Mouse (Mus musculus): ENCODE data around the gene Arid5b. TPM values are rescaled to one million over a fixed set of nuclear protein-coding genes. Genes with fewer than 3 reads are reported as not detected.

The Arid5b gene
- polyA plus RNA-seq, 1 experiment: 4.0 TPM

- no peak overlapping the region for H3K4me3 ChIP-seq (ENCODE audit: control insufficient read depth, insufficient read depth, low read length)
- WGBS: 96% methylated on average over 4 of the region's 4 CpGs
- H3K4me1 ChIP-seq (replicated peaks; ENCODE audit: control insufficient read depth, insufficient read depth, low read length): no peaks in the 10 kb centered on the region
- no peak for DNase-seq
- H3K27ac ChIP-seq (ENCODE audit: control insufficient read depth, insufficient read depth, low read length): no peak overlapping the region
- no peaks in the 10 kb centered on the region for H3K27me3 ChIP-seq (ENCODE audit: control insufficient read depth, insufficient read depth, low read length)
- H3K36me3 ChIP-seq (ENCODE audit: control insufficient read depth, insufficient read depth, low read length): no peaks in the 10 kb centered on the region
- no peak for TF ChIP-seq POLR2A (IDR thresholded peaks at IDR 0.05; ENCODE audit: control insufficient read depth, extremely low read depth, insufficient read depth, low read length, poor library complexity)
- TF ChIP-seq CTCF (IDR thresholded peaks at IDR 0.05; ENCODE audit: borderline replicate concordance, control insufficient read depth, extremely low read depth, insufficient read depth, low read length, poor library complexity): no peak
These were observed 98.4 kb downstream of the Arid5b start for GRCm38 (mm10) chr10:68180151-68180550.

DNA sequence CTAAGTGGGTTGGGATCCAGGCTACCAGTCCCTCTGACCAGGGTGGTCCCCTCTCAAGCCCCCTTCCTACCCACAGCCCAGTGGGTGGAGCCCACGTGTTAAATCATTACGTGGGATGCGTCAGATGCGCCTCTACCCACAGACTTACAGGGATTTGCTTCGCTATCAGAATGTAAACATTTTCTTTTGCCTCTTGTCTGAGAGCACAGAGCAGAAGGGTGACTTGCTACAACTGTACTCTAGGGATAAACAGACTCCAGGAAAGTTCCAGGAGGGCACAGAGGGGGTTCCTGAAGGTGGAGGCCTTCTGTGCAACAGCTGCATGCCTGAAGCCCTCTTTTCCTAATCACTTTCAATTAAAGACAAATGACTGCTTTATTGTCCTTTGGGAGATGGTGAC lies 98.8 kb downstream of the Arid5b start:
- DNase-seq: no peak
- Histone ChIP-seq H3K27me3 (ENCODE audit: control insufficient read depth, insufficient read depth, low read length) (no peaks in the 10 kb centered on the region), H3K36me3 (ENCODE audit: control insufficient read depth, insufficient read depth, low read length) (no peaks in the 10 kb centered on the region), H3K4me3 (ENCODE audit: control insufficient read depth, insufficient read depth, low read length) (no peak overlapping the region), H3K4me1 (replicated peaks; ENCODE audit: control insufficient read depth, insufficient read depth, low read length) (no peaks in the 10 kb centered on the region), H3K27ac (ENCODE audit: control insufficient read depth, insufficient read depth, low read length) (no peak overlapping the region)
- TF ChIP-seq POLR2A (IDR thresholded peaks at IDR 0.05; ENCODE audit: control insufficient read depth, extremely low read depth, insufficient read depth, low read length, poor library complexity): no peak
- no peak for TF ChIP-seq CTCF (IDR thresholded peaks at IDR 0.05; ENCODE audit: borderline replicate concordance, control insufficient read depth, extremely low read depth, insufficient read depth, low read length, poor library complexity)
- WGBS: 91% methylated on average over 5 of the region's 5 CpGs

- no peaks in the 10 kb centered on the region for H3K27me3 ChIP-seq (ENCODE audit: control insufficient read depth, insufficient read depth, low read length)
- H3K4me3 ChIP-seq (ENCODE audit: control insufficient read depth, insufficient read depth, low read length): no peak overlapping the region
- no peak overlapping the region for H3K27ac ChIP-seq (ENCODE audit: control insufficient read depth, insufficient read depth, low read length)
- no peak for DNase-seq
- H3K4me1 ChIP-seq (replicated peaks; ENCODE audit: control insufficient read depth, insufficient read depth, low read length): no peaks in the 10 kb centered on the region
- H3K36me3 ChIP-seq (ENCODE audit: control insufficient read depth, insufficient read depth, low read length): no peaks in the 10 kb centered on the region
- no peak for TF ChIP-seq POLR2A (IDR thresholded peaks at IDR 0.05; ENCODE audit: control insufficient read depth, extremely low read depth, insufficient read depth, low read length, poor library complexity)
- no peak for TF ChIP-seq CTCF (IDR thresholded peaks at IDR 0.05; ENCODE audit: borderline replicate concordance, control insufficient read depth, extremely low read depth, insufficient read depth, low read length, poor library complexity)
- WGBS: 96% methylated on average over 4 of the region's 4 CpGs
These were observed 99.2 kb downstream of the Arid5b start for GRCm38 (mm10) chr10:68179339-68179738.

DNA sequence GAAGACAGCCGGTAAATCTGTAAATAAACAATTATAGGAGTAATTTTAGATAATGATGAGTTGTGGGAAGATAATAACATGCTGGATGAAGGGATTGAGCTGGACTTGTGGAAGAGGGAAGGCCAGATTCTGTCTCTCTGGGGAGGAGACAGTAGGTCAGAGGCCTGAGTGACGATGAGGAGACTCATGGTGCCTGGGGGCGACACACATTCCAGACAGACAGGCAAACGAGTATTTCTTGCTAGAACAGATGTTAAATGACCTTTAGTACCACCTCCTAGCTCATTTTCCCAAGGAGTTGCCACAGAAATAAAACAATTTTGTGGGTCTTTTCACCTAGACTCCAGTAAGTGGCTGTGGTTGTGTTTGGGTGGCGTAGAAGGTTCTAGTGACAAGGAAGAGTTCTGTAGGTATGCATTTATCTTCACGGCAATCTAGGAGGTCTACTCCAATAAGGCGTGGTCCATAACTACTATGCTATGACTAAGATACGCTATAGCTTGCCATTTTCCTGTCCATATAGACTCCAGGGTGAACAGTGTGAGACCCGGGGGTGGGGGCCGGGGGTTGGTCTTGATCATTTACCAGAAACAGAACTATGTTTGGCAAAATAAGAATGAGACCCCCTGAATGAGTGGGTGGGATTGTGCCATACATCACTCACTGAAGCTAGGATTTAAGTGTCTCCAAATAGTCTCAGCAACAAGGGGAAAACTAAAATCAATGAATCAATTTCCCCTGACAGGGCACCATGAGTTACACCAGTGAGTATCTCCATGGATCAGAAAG lies 100.6 kb downstream of the Arid5b start:
- H3K27ac ChIP-seq (ENCODE audit: control insufficient read depth, insufficient read depth, low read length): no peak overlapping the region
- no peak overlapping the region for H3K4me3 ChIP-seq (ENCODE audit: control insufficient read depth, insufficient read depth, low read length)
- H3K4me1 ChIP-seq (replicated peaks; ENCODE audit: control insufficient read depth, insufficient read depth, low read length): no peaks in the 10 kb centered on the region
- no peaks in the 10 kb centered on the region for H3K27me3 ChIP-seq (ENCODE audit: control insufficient read depth, insufficient read depth, low read length)
- WGBS: 93% methylated on average over 10 of the region's 10 CpGs
- no peaks in the 10 kb centered on the region for H3K36me3 ChIP-seq (ENCODE audit: control insufficient read depth, insufficient read depth, low read length)
- no peak for DNase-seq
- TF ChIP-seq CTCF (IDR thresholded peaks at IDR 0.05; ENCODE audit: borderline replicate concordance, control insufficient read depth, extremely low read depth, insufficient read depth, low read length, poor library complexity) (no peak), POLR2A (IDR thresholded peaks at IDR 0.05; ENCODE audit: control insufficient read depth, extremely low read depth, insufficient read depth, low read length, poor library complexity) (no peak)

- no peak for TF ChIP-seq CTCF (IDR thresholded peaks at IDR 0.05; ENCODE audit: borderline replicate concordance, control insufficient read depth, extremely low read depth, insufficient read depth, low read length, poor library complexity)
- no peak for TF ChIP-seq POLR2A (IDR thresholded peaks at IDR 0.05; ENCODE audit: control insufficient read depth, extremely low read depth, insufficient read depth, low read length, poor library complexity)
- no peak for DNase-seq
- 96% methylated on average over 5 of the region's 5 CpGs for WGBS
- no peaks in the 10 kb centered on the region for H3K36me3 ChIP-seq (ENCODE audit: control insufficient read depth, insufficient read depth, low read length)
- H3K27me3 ChIP-seq (ENCODE audit: control insufficient read depth, insufficient read depth, low read length): no peaks in the 10 kb centered on the region
- H3K4me1 ChIP-seq (replicated peaks; ENCODE audit: control insufficient read depth, insufficient read depth, low read length): no peaks in the 10 kb centered on the region
- H3K4me3 ChIP-seq (ENCODE audit: control insufficient read depth, insufficient read depth, low read length): no peak overlapping the region
- H3K27ac ChIP-seq (ENCODE audit: control insufficient read depth, insufficient read depth, low read length): no peak overlapping the region
These were observed 102.7 kb downstream of the Arid5b start for GRCm38 (mm10) chr10:68175811-68176210.

DNA sequence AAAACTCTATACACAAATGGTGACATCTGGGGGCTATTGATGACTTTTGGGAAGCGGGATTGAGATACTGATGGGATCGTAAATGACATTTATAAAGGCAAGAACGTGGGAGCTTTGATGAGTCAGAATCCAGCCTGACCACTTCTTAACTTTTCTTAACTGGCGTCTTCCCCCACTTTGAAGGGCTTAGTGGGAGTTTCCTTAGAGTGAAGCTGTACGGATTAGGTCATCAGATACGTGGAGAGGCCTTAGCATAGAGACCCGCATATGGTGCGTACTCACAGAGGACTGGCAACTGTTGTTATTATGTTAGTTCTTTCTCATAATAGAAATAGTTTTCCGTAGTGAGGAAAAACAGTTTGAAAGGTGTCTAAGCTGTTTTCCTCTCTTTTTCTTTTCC lies 104.9 kb downstream of the Arid5b start:
- Histone ChIP-seq H3K27ac (ENCODE audit: control insufficient read depth, insufficient read depth, low read length) (no peak overlapping the region), H3K27me3 (ENCODE audit: control insufficient read depth, insufficient read depth, low read length) (no peaks in the 10 kb centered on the region), H3K36me3 (ENCODE audit: control insufficient read depth, insufficient read depth, low read length) (no peaks in the 10 kb centered on the region), H3K4me1 (replicated peaks; ENCODE audit: control insufficient read depth, insufficient read depth, low read length) (no peaks in the 10 kb centered on the region), H3K4me3 (ENCODE audit: control insufficient read depth, insufficient read depth, low read length) (no peak overlapping the region)
- DNase-seq: no peak
- TF ChIP-seq CTCF (IDR thresholded peaks at IDR 0.05; ENCODE audit: borderline replicate concordance, control insufficient read depth, extremely low read depth, insufficient read depth, low read length, poor library complexity) (no peak), POLR2A (IDR thresholded peaks at IDR 0.05; ENCODE audit: control insufficient read depth, extremely low read depth, insufficient read depth, low read length, poor library complexity) (no peak)
- WGBS: 95% methylated on average over 9 of the region's 9 CpGs
